Mouse (Mus musculus) CH12.LX (cell line): Measurements from ENCODE around the gene Adtrp. TPM values are rescaled to one million over a fixed set of nuclear protein-coding genes. Genes with fewer than 3 reads are reported as not detected.

ENCODE experiments used
- DNase-seq: peaks from one replicate; pipeline ENCODE4 v3.0.0-alpha.2; 2013; ENCODE audit errors: extremely low read depth
- H3K27ac ChIP-seq: 2 replicates; pipeline ENCODE4 v1.5.1; 2012; ENCODE audit warnings: low read depth, mild to moderate bottlenecking, control low read depth, moderate library complexity; ENCODE audit not compliant: insufficient read depth
- H3K27me3 ChIP-seq: replicated peaks from 2 replicates; pipeline ENCODE3; 2012; ENCODE audit warnings: inconsistent platforms
- H3K36me3 ChIP-seq, 2 experiments: replicated peaks in 1 of 2; 2 replicates each; pipeline versions ENCODE3 to v1.6.1; 2012; ENCODE audit warnings: inconsistent platforms in 1 of 2, low read length in 1 of 2, mild to moderate bottlenecking in 1 of 2, mixed read lengths in 1 of 2, moderate library complexity in 1 of 2; ENCODE audit not compliant: control insufficient read depth in 1 of 2, insufficient read depth in 1 of 2
- H3K4me1 ChIP-seq, 2 experiments: 2 replicates each; pipeline ENCODE4 v1.6.1; 2012; ENCODE audit warnings: inconsistent platforms in 1 of 2, moderate library complexity in 1 of 2; ENCODE audit not compliant: insufficient read depth in 2 of 2, control insufficient read depth in 1 of 2
- H3K4me2 ChIP-seq: 2 replicates; pipeline ENCODE4 v1.6.1; 2012; ENCODE audit warnings: low read depth, mild to moderate bottlenecking, control low read depth; ENCODE audit not compliant: poor library complexity, insufficient read depth, severe bottlenecking
- H3K4me3 ChIP-seq, 3 experiments: fragments of 150-350 bp in 1 of 3; sonication (generic) in 1 of 3; replicated peaks in 1 of 3; 2 replicates each; pipeline versions ENCODE3 to v1.5.1; 2011 to 2012; ENCODE audit warnings: low read depth in 2 of 3, low read length in 2 of 3, mild to moderate bottlenecking in 2 of 3, moderate library complexity in 2 of 3, control low read depth in 1 of 3, improper control_type of control experiment in 1 of 3, inconsistent platforms in 1 of 3, mixed read lengths in 1 of 3; ENCODE audit not compliant: poor library complexity in 1 of 3
- H3K79me2 ChIP-seq: replicated peaks from 2 replicates; pipeline ENCODE4 v1.6.1; 2012; ENCODE audit warnings: mild to moderate bottlenecking, moderate library complexity; ENCODE audit not compliant: control insufficient read depth, poor library complexity, insufficient read depth, severe bottlenecking; ENCODE audit errors: extremely low read depth
- H3K9ac ChIP-seq: 2 replicates; pipeline ENCODE4 v1.6.1; 2012; ENCODE audit warnings: low read depth, mild to moderate bottlenecking, control low read depth, moderate library complexity; ENCODE audit not compliant: insufficient read depth
- H3K9me3 ChIP-seq: replicated peaks from 2 replicates; pipeline ENCODE3; 2012; ENCODE audit warnings: low read length, inconsistent platforms, mixed read lengths
- CHD1 ChIP-seq: IDR thresholded peaks from 2 replicates; pipeline ENCODE4 v1.6.1; 2012; ENCODE audit warnings: low read depth, low read length, improper control_type of control experiment, inconsistent platforms
- CHD2 ChIP-seq: IDR thresholded peaks from 2 replicates; pipeline ENCODE4 v1.6.1; 2011; ENCODE audit warnings: low read length, improper control_type of control experiment
- CTCF ChIP-seq, 2 experiments: IDR thresholded peaks in 1 of 2; conservative IDR thresholded peaks in 1 of 2; 2 replicates each; pipeline ENCODE4 v1.5.1; 2011 to 2012; ENCODE audit warnings: low read depth in 2 of 2, low read length in 2 of 2, improper control_type of control experiment in 1 of 2, inconsistent platforms in 1 of 2, mild to moderate bottlenecking in 1 of 2, moderate library complexity in 1 of 2
- E2F4 ChIP-seq: IDR thresholded peaks from 2 replicates; pipeline ENCODE4 v1.6.1; 2011; ENCODE audit warnings: low read depth, low read length, improper control_type of control experiment; ENCODE audit not compliant: insufficient replicate concordance
- ELF1 ChIP-seq: IDR thresholded peaks from 2 replicates; pipeline ENCODE4 v1.6.1; 2014; ENCODE audit warnings: low read depth, mild to moderate bottlenecking, inconsistent platforms, low read length, improper control_type of control experiment
- EP300 ChIP-seq: IDR thresholded peaks from 2 replicates; pipeline ENCODE4 v1.6.1; 2011; ENCODE audit warnings: low read length, improper control_type of control experiment
- ETS1 ChIP-seq: conservative IDR thresholded peaks from 2 replicates; pipeline ENCODE4 v1.6.1; 2012; ENCODE audit warnings: low read depth, mild to moderate bottlenecking, inconsistent platforms, low read length, improper control_type of control experiment, moderate library complexity
- GABPA ChIP-seq: IDR thresholded peaks from 2 replicates; pipeline ENCODE4 v1.6.1; 2012; ENCODE audit warnings: low read depth, low read length, improper control_type of control experiment, inconsistent platforms; ENCODE audit not compliant: insufficient replicate concordance
- HCFC1 ChIP-seq: IDR thresholded peaks from 2 replicates; pipeline ENCODE4 v1.6.1; 2012; ENCODE audit warnings: low read depth, mild to moderate bottlenecking, inconsistent platforms, low read length, improper control_type of control experiment
- IRF4 ChIP-seq: IDR thresholded peaks from 2 replicates; pipeline ENCODE4 v1.6.1; 2014; ENCODE audit warnings: low read depth, mild to moderate bottlenecking, inconsistent platforms, low read length, improper control_type of control experiment
- JUN ChIP-seq: IDR thresholded peaks from 2 replicates; pipeline ENCODE4 v1.6.1; 2011; ENCODE audit warnings: low read depth, mild to moderate bottlenecking, low read length, improper control_type of control experiment, moderate library complexity; ENCODE audit not compliant: insufficient read depth
- JUND ChIP-seq: conservative IDR thresholded peaks from 2 replicates; pipeline ENCODE4 v1.6.1; 2011; ENCODE audit warnings: low read depth, low read length, improper control_type of control experiment
- KAT2A ChIP-seq: IDR thresholded peaks from 2 replicates; pipeline ENCODE4 v1.6.1; 2012; ENCODE audit warnings: low read length, improper control_type of control experiment, inconsistent platforms; ENCODE audit not compliant: insufficient replicate concordance
- MAX ChIP-seq: IDR thresholded peaks from 2 replicates; pipeline ENCODE4 v1.6.1; 2011; ENCODE audit warnings: low read length, improper control_type of control experiment
- MEF2A ChIP-seq: IDR thresholded peaks from 2 replicates; pipeline ENCODE4 v1.6.1; 2014; ENCODE audit warnings: low read depth, mild to moderate bottlenecking, inconsistent platforms, low read length, improper control_type of control experiment, borderline replicate concordance
- MXI1 ChIP-seq: IDR thresholded peaks from 2 replicates; pipeline ENCODE4 v1.6.1; 2011; ENCODE audit warnings: mild to moderate bottlenecking, low read depth, low read length, improper control_type of control experiment
- MYC ChIP-seq: IDR thresholded peaks from 2 replicates; pipeline ENCODE4 v1.6.1; 2011; ENCODE audit warnings: low read depth, mild to moderate bottlenecking, improper control_type of control experiment, low read length
- NELFE ChIP-seq: IDR thresholded peaks from 2 replicates; pipeline ENCODE4 v1.6.1; 2011; ENCODE audit warnings: low read depth, low read length, improper control_type of control experiment
- POLR2A ChIP-seq: IDR thresholded peaks from 2 replicates; pipeline ENCODE4 v1.6.1; 2011; ENCODE audit warnings: low read depth, mild to moderate bottlenecking, improper control_type of control experiment, low read length
- POLR2AphosphoS2 ChIP-seq: IDR thresholded peaks from 2 replicates; pipeline ENCODE4 v1.6.1; 2011; ENCODE audit warnings: low read depth, low read length, improper control_type of control experiment
- RAD21 ChIP-seq: IDR thresholded peaks from 2 replicates; pipeline ENCODE4 v1.6.1; 2011; ENCODE audit warnings: low read depth, mild to moderate bottlenecking, low read length, improper control_type of control experiment, moderate library complexity
- RCOR1 ChIP-seq: conservative IDR thresholded peaks from 2 replicates; pipeline ENCODE4 v1.6.1; 2012; ENCODE audit warnings: low read depth, mild to moderate bottlenecking, inconsistent platforms, low read length, improper control_type of control experiment
- SIN3A ChIP-seq: IDR thresholded peaks from 2 replicates; pipeline ENCODE4 v1.6.1; 2012; ENCODE audit warnings: low read length, improper control_type of control experiment, inconsistent platforms
- TBP ChIP-seq: conservative IDR thresholded peaks from 2 replicates; pipeline ENCODE4 v1.6.1; 2011; ENCODE audit warnings: low read depth, low read length, improper control_type of control experiment
- ZC3H11A ChIP-seq: IDR thresholded peaks from 2 replicates; pipeline ENCODE4 v1.6.1; 2012; ENCODE audit warnings: low read depth, mild to moderate bottlenecking, inconsistent platforms, low read length, improper control_type of control experiment
- dilution Hi-C: fragments of 300-500 bp; cut with MboI; formaldehyde crosslinking; loops from 2 replicates; pipeline ENCODE4 v1.14.3; 2020; ENCODE audit warnings: low sequenced_read_pairs; ENCODE audit not compliant: extremely low pct_unique_long_range_greater_than_20kb, extremely low pct_ligation_motif_present
- in situ Hi-C: fragments of 300-500 bp; cut with MboI; formaldehyde crosslinking; loops from 3 replicates; pipeline ENCODE4 v1.14.3; 2019; ENCODE audit warnings: low sequenced_read_pairs, low pct_ligation_motif_present, low pct_unique_long_range_greater_than_20kb, mixed read lengths
- polyA plus RNA-seq: library from polyadenylated mRNA; unstranded; fragments of >175 nt; gene quantifications from 2 replicates; pipeline ENCODE4 v1.2.1, GENCODE M21; 2012; ENCODE audit warnings: low read depth; ENCODE audit not compliant: insufficient read length
- total RNA-seq, 2 experiments: library from RNA; depleted of rRNA; stranded (reverse); fragments of 300-350 nt in 1 of 2; fragments of >200 nt in 1 of 2; gene quantifications; 2 replicates each; pipeline ENCODE4 v1.2.3; 2012 to 2014

Adtrp gene
- total and polyA plus RNA-seq, 3 experiments = 4.2 to 37.1 (median 7.2) TPM

DNA sequence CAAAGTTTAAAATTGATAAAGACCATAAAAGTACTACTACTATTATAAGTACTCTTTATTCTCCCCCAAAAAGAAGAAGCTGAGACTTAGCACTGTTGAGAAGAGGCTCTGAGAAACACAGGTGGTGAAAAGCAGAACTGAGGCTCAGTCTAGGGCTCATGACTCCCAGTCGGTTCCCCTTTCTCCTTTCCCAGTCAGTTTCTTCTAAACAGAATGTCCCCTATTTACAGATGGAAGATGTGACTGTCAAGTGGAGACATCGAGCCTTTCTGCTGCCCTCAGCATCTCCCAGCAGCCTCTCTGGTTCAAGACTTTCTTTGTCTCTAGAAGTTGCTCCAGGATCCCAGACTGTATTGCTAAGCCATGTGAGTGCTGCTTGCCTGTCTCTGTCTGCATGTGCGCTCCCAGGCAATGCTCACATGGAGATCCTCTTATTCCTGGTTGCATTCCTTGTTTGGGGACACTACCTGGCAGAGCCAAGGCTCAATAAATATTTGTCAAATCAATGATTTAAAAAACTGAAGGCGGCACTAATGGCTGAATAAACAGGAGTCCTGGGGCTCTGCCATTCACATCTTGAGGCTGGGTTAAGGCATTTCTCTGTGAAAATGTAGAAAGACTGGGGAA lies 36.3 kb upstream of the Adtrp start (continued):
- TF ChIP-seq RCOR1 (peak; percentile 62; the same call in 1 of the 2 replicates), SIN3A (peak; percentile 72; the same call in 1 of the 2 replicates), CHD2 (peak; percentile 50; the same call in 1 of the 2 replicates), CHD1 (no peak), ETS1 (peak; percentile 89), NELFE (no peak), POLR2AphosphoS2 (no peak), E2F4 (no peak), IRF4 (peak; percentile 98), KAT2A (no peak), HCFC1 (no peak)
- TF ChIP-seq, all 38 proteins: peak for 17

DNA sequence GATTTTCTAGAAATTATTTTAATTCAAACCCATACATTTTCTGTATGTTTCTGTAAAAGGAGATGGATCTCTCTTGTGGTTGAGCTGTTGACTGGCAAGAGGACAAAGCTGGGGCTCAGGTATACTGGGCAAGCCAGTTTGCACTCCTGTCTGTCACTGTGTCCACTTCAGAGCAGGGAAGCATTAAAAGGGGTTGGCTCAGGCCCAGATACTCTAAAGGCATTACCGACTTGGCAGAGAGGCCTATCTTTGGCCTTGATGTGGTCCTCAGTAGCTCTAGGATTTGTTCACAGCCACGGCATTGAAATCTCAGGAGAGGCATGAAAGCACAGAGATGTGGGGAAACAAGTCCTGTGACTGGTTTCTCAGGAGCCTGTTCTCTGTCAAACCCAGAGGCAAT lies 33.7 kb upstream of the Adtrp start:
- H3K4me2 ChIP-seq = no peak overlapping the region
- dilution Hi-C loops (no loop called here), in situ Hi-C loops (loop anchor here (10.0 kb wide), 1 partner anchor 116 kb away; no protein-coding TSS in a partner anchor)
- peaks cover 20 to 63% of the 10 kb centered on the region in 2 experiments for H3K4me1 ChIP-seq
- no peaks in the 10 kb centered on the region for H3K79me2 ChIP-seq
- peaks cover 0 to 2% of the 10 kb centered on the region in 2 experiments for H3K36me3 ChIP-seq
- H3K9ac ChIP-seq = peak overlapping the region; percentile 48; the same call in 1 of the 2 replicates
- no peaks in the 10 kb centered on the region for H3K9me3 ChIP-seq
- H3K27me3 ChIP-seq = no peaks in the 10 kb centered on the region
- TF ChIP-seq ELF1 (no peak), JUN (no peak), CTCF (conservative IDR thresholded peaks at IDR 0.05 in 1 of 2, IDR thresholded peaks at IDR 0.05 in 1 of 2; ENCODE audit: low read depth in 2 of 2, low read length in 2 of 2) (no peak), SIN3A (no peak), MAX (no peak), MYC (no peak), POLR2A (no peak), RAD21 (no peak), JUND (no peak), GABPA (no peak), KAT2A (no peak), E2F4 (no peak), HCFC1 (no peak), ZC3H11A (no peak), MEF2A (no peak), EP300 (no peak), MXI1 (no peak), TBP (no peak)
- no peak overlapping the region for H3K4me3 ChIP-seq
- DNase-seq = no peak
- H3K27ac ChIP-seq = no peak overlapping the region; the same call in 1 of the 2 replicates
